Mouse (Mus musculus) ovary, adult 18-20 months (tissue): ENCODE results near the gene Cacna1c.

ENCODE experiments used
- DNase-seq: peaks from one replicate; pipeline ENCODE4 v3.0.0; 2022; ENCODE audit warnings: low spot score, mixed read lengths

Cacna1c gene

GRCm38 (mm10) chr6:119052801-119053200, 143.4 kb downstream of the Cacna1c start:
- DNase-seq: no peak

- no peak for DNase-seq
These were observed 143.9 kb downstream of the Cacna1c start for GRCm38 (mm10) chr6:119052366-119052765.

GRCm38 (mm10) chr6:119051721-119052120, 144.5 kb downstream of the Cacna1c start:
- DNase-seq: no peak

GRCm38 (mm10) chr6:119047340-119047739, 148.9 kb downstream of the Cacna1c start:
- no peak for DNase-seq

- no peak for DNase-seq
These were observed 150.7 kb downstream of the Cacna1c start for GRCm38 (mm10) chr6:119045498-119045897.

- DNase-seq: no peak
These were observed 152.1 kb downstream of the Cacna1c start for GRCm38 (mm10) chr6:119044148-119044547.

- DNase-seq: no peak
These were observed 153.4 kb downstream of the Cacna1c start for GRCm38 (mm10) chr6:119042803-119043202.

- DNase-seq: no peak
These were observed 155.3 kb downstream of the Cacna1c start for GRCm38 (mm10) chr6:119040961-119041360.

GRCm38 (mm10) chr6:119039815-119040214, 156.4 kb downstream of the Cacna1c start:
- DNase-seq: no peak

GRCm38 (mm10) chr6:119039293-119039692, 156.9 kb downstream of the Cacna1c start:
- DNase-seq: no peak

- DNase-seq: no peak
These were observed 158.4 kb downstream of the Cacna1c start for GRCm38 (mm10) chr6:119037815-119038214.

- DNase-seq: no peak
These were observed 159.2 kb downstream of the Cacna1c start for GRCm38 (mm10) chr6:119037047-119037446.

GRCm38 (mm10) chr6:119035361-119035760, 160.9 kb downstream of the Cacna1c start:
- no peak for DNase-seq

- no peak for DNase-seq
These were observed 161.3 kb downstream of the Cacna1c start for GRCm38 (mm10) chr6:119034947-119035346.

- no peak for DNase-seq
These were observed 168.3 kb downstream of the Cacna1c start for GRCm38 (mm10) chr6:119027880-119028279.

- no peak for DNase-seq
These were observed 173.4 kb downstream of the Cacna1c start for GRCm38 (mm10) chr6:119022850-119023249.

GRCm38 (mm10) chr6:119021226-119021625, 175.0 kb downstream of the Cacna1c start:
- no peak for DNase-seq

GRCm38 (mm10) chr6:119018956-119019355, 177.3 kb downstream of the Cacna1c start:
- no peak for DNase-seq

- DNase-seq: no peak
These were observed 178.0 kb downstream of the Cacna1c start for GRCm38 (mm10) chr6:119018256-119018655.

- no peak for DNase-seq
These were observed 178.7 kb downstream of the Cacna1c start for GRCm38 (mm10) chr6:119017498-119017897.

GRCm38 (mm10) chr6:119015346-119015745, 180.9 kb downstream of the Cacna1c start:
- no peak for DNase-seq

GRCm38 (mm10) chr6:119013168-119014098, 182.8 kb downstream of the Cacna1c start:
- no peak for DNase-seq

GRCm38 (mm10) chr6:119010875-119011274, 185.3 kb downstream of the Cacna1c start:
- no peak for DNase-seq

- no peak for DNase-seq
These were observed 186.7 kb downstream of the Cacna1c start for GRCm38 (mm10) chr6:119009526-119009925.
